Mouse (Mus musculus) heart, adult 2 months (tissue): ENCODE data around the gene Tekt4. TPM values are rescaled to one million over a fixed set of nuclear protein-coding genes. Genes with fewer than 3 reads are reported as not detected.

ENCODE experiments used
- DNase-seq, 2 experiments: peaks; one replicate each; pipeline ENCODE4 v3.0.0; 2021
- H3K27ac ChIP-seq: fragments of 200-600 bp; 2 replicates; pipeline ENCODE4 v1.8.1; 2022
- H3K27me3 ChIP-seq: fragments of 200-500 bp; 2 replicates; pipeline ENCODE4 v1.6.1; 2012; ENCODE audit warnings: mild to moderate bottlenecking, low read length, inconsistent platforms, mixed read lengths; ENCODE audit not compliant: control insufficient read depth, insufficient read depth
- H3K36me3 ChIP-seq: fragments of 200-500 bp; 2 replicates; pipeline ENCODE4 v1.6.1; 2012; ENCODE audit warnings: low read length, inconsistent platforms; ENCODE audit not compliant: control insufficient read depth, insufficient read depth
- H3K4me1 ChIP-seq: fragments of 200-500 bp; 2 replicates; pipeline ENCODE4 v1.6.1; 2011; ENCODE audit warnings: low read length; ENCODE audit not compliant: control insufficient read depth, insufficient read depth
- H3K4me3 ChIP-seq: fragments of 200-600 bp; 2 replicates; pipeline ENCODE4 v1.8.1; 2022
- H3K79me2 ChIP-seq: fragments of 200-500 bp; replicated peaks from 2 replicates; pipeline ENCODE4 v1.6.1; 2012; ENCODE audit warnings: mild to moderate bottlenecking, inconsistent platforms, low read length, moderate library complexity, mixed read lengths; ENCODE audit not compliant: control insufficient read depth, insufficient read depth
- H3K9ac ChIP-seq: fragments of 200-500 bp; 2 replicates; pipeline ENCODE4 v1.6.1; 2012; ENCODE audit warnings: low read depth, mild to moderate bottlenecking, control low read depth, inconsistent platforms, low read length, mixed read lengths
- CTCF ChIP-seq: fragments of 200-600 bp; IDR thresholded peaks from 2 replicates; pipeline ENCODE4 v1.8.1; 2022; ENCODE audit warnings: antibody characterized with exemption, mild to moderate bottlenecking, moderate library complexity
- EP300 ChIP-seq: fragments of 200-500 bp; IDR thresholded peaks from 2 replicates; pipeline ENCODE4 v1.6.1; 2011; ENCODE audit warnings: low read depth, low read length, control low read depth; ENCODE audit not compliant: insufficient read depth
- POLR2A ChIP-seq: fragments of 200-500 bp; IDR thresholded peaks from 2 replicates; pipeline ENCODE4 v1.6.1; 2011; ENCODE audit warnings: mild to moderate bottlenecking, low read depth, low read length, control low read depth; ENCODE audit not compliant: insufficient read depth
- WGBS: fragments of 180-500 bp; shearing (Covaris S2); methylation state at CpG from one replicate; pipeline ENCODE4 v1.1.7; 2018; 5-methylcytosine and 5-hydroxymethylcytosine counted together
- intact Hi-C: fragments of 180-260 bp; cut with DNase I; formaldehyde crosslinking; loops from one replicate; pipeline ENCODE4 v1.15.1; 2025
- polyA plus RNA-seq: library from polyadenylated mRNA; depleted of rRNA; stranded (reverse); fragments of >200 nt; gene quantifications from 2 replicates; pipeline ENCODE4 v1.2.3, GENCODE M21; 2012
- total RNA-seq, 2 experiments: library from RNA; stranded (reverse); gene quantifications; 2 replicates each; pipeline ENCODE4 v1.2.3; 2021

Gene Tekt4
- total and polyA plus RNA-seq, 3 experiments: 1.2 TPM; not detected in 2

GRCm38 (mm10) chr17:25474330-25475077, 20.1 kb downstream of the Tekt4 start:
- Histone ChIP-seq H3K27ac (no peak overlapping the region), H3K4me3 (peak overlapping the region; percentile 48), H3K27me3 (no peaks in the 10 kb centered on the region), H3K9ac (no peak overlapping the region), H3K79me2 (no peaks in the 10 kb centered on the region), H3K36me3 (no peaks in the 10 kb centered on the region), H3K4me1 (no peaks in the 10 kb centered on the region)
- 3% methylated on average over 38 of the region's 38 CpGs for WGBS
- DNase-seq: peak; percentile 35 to 40
- intact Hi-C loops: loop anchor here (1.0 to 5.0 kb wide), 2 partner anchors 33 to 328 kb away; no protein-coding TSS in a partner anchor
- no peak for TF ChIP-seq EP300
- peak; percentile 64 for TF ChIP-seq CTCF

GRCm38 (mm10) chr17:25475946-25476744, 21.7 kb downstream of the Tekt4 start:
- no peak overlapping the region for H3K9ac ChIP-seq
- H3K36me3 ChIP-seq: no peaks in the 10 kb centered on the region
- WGBS: 28% methylated on average over 19 of the region's 19 CpGs
- intact Hi-C loops: loop anchor here (1.0 to 5.0 kb wide), 3 partner anchors 31 to 326 kb away; no protein-coding TSS in a partner anchor
- H3K4me3 ChIP-seq: no peak overlapping the region
- H3K79me2 ChIP-seq: no peaks in the 10 kb centered on the region
- H3K4me1 ChIP-seq: no peaks in the 10 kb centered on the region
- no peaks in the 10 kb centered on the region for H3K27me3 ChIP-seq
- peak; percentile 17 to 33 for DNase-seq
- TF ChIP-seq CTCF: peak; percentile 94
- TF ChIP-seq POLR2A: no peak
- TF ChIP-seq EP300: no peak
- H3K27ac ChIP-seq: no peak overlapping the region

DNA sequence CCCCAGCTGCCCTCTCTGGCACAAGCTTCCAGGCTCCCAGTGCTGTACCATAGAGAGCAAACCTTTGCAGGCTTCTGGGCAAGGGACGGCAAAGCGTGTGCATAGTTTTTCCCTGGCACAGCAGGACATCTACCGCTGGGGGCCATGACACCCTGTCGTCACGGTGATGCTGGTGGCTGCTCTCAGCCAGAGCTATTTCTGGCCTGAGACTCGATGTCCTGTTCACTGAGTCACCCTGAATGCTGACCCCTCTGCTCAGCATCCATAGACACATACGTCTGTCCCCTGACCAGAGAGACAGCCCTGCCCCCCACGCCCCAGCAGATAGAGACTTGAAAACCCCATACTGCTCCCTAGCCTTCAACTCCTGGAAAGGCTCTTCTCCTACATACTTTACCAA, 25.7 kb downstream of the Tekt4 start:
- Histone ChIP-seq H3K4me1 (no peaks in the 10 kb centered on the region), H3K27ac (no peak overlapping the region), H3K27me3 (no peaks in the 10 kb centered on the region), H3K36me3 (no peaks in the 10 kb centered on the region), H3K9ac (no peak overlapping the region), H3K4me3 (no peak overlapping the region), H3K79me2 (no peaks in the 10 kb centered on the region)
- intact Hi-C loops: no loop called here
- 39% methylated on average over 8 of the region's 8 CpGs for WGBS
- no peak for DNase-seq
- no peak for TF ChIP-seq CTCF
- TF ChIP-seq POLR2A: no peak
- TF ChIP-seq EP300: no peak

- TF ChIP-seq CTCF (no peak), EP300 (no peak), POLR2A (no peak)
- no peak for DNase-seq
- 62% methylated on average over 4 of the region's 4 CpGs for WGBS
- Histone ChIP-seq H3K79me2 (no peaks in the 10 kb centered on the region), H3K9ac (no peak overlapping the region), H3K27me3 (no peaks in the 10 kb centered on the region), H3K36me3 (no peaks in the 10 kb centered on the region), H3K4me3 (no peak overlapping the region), H3K27ac (no peak overlapping the region), H3K4me1 (no peaks in the 10 kb centered on the region)
- intact Hi-C loops: no loop called here
Observed at GRCm38 (mm10) chr17:25480820-25481219, 26.4 kb downstream of the Tekt4 start.

DNA sequence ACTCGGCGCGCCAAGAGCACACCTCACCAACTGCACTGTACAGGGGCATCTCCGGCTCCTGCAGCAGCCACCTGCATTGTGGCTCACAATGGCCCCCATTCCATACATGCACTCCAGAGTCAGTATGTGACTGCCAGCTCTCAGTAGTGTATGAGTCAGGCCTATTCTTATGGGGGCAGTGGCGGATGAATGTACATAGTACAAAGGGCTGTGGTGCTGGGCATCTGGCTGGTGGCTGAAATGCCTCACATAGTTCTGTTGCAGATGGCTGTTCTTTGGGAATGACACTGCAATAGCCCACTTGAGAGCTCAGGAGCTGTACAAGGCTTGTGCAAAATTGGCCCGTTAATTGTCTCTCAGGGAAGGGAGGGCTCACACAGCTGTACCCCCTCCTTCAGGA, 27.7 kb downstream of the Tekt4 start:
- intact Hi-C loops: no loop called here
- no peak for TF ChIP-seq POLR2A
- TF ChIP-seq EP300: no peak
- no peak for TF ChIP-seq CTCF
- no peaks in the 10 kb centered on the region for H3K27me3 ChIP-seq
- H3K79me2 ChIP-seq: no peaks in the 10 kb centered on the region
- no peaks in the 10 kb centered on the region for H3K36me3 ChIP-seq
- no peak overlapping the region for H3K4me3 ChIP-seq
- no peak for DNase-seq
- H3K9ac ChIP-seq: no peak overlapping the region
- 77% methylated on average over 6 of the region's 6 CpGs for WGBS
- no peaks in the 10 kb centered on the region for H3K4me1 ChIP-seq
- H3K27ac ChIP-seq: no peak overlapping the region

DNA sequence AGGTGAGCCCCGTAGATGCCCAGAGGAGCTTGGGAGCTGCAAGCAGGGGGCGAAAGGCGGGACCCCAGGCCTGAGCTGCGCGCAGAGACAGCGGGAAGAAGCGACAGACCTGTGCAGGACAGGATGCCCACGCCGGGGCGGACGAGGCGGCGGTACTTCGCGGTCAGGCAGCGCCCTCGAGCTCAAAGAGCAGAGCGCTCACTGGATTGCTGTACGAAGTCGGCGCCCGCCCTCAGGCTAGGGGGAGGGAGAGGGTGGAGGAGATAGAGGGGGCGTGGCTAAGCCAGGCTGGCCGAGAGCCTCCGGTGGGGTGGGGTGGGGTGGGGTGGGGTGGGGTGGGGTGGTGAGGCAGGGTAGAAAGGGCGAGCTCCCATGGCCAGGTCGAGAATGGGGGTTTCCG, 42.6 kb downstream of the Tekt4 start, which contains the start of gene Sstr5:
Gene Sstr5 (minus strand): TSS at position 276 of the 400 bp plus-strand sequence.
- no peaks in the 10 kb centered on the region for H3K4me1 ChIP-seq
- no peaks in the 10 kb centered on the region for H3K79me2 ChIP-seq
- 2% methylated on average over 27 of the region's 28 CpGs for WGBS
- H3K4me3 ChIP-seq: no peak within 1 kb of the TSS
- no peak within 1 kb of the TSS for H3K27ac ChIP-seq
- no peak for DNase-seq
- no peaks in the 10 kb centered on the region for H3K36me3 ChIP-seq
- intact Hi-C loops: no loop called here
- TF ChIP-seq EP300 (no peak), POLR2A (no peak), CTCF (no peak)
- peaks cover 7% of the 10 kb centered on the region; the same call in 1 of the 2 replicates for H3K27me3 ChIP-seq
- H3K9ac ChIP-seq: no peak within 1 kb of the TSS
